Mouse (Mus musculus) frontal cortex, postnatal 14 days (tissue): ENCODE measurements around the gene Gm5767.

Experiments
- DNase-seq, 2 experiments: peaks; one replicate each; pipeline ENCODE4 v3.0.0; 2022; ENCODE audit warnings: low spot score in 2 of 2

The Gm5767 gene

GRCm38 (mm10) chr16:8670041-8671035 is 10.2 kb upstream of the Gm5767 start:
- DNase-seq = no peak

- peak; percentile 78 to 83 for DNase-seq
Observed at GRCm38 (mm10) chr16:8671551-8672349, 8.8 kb upstream of the Gm5767 start, which contains the start of gene Carhsp1. Gene Carhsp1 (minus strand): TSS chr16:8672155.

GRCm38 (mm10) chr16:8672350-8672687 is 8.3 kb upstream of the Gm5767 start:
- no peak for DNase-seq

GRCm38 (mm10) chr16:8672811-8673210 is 7.8 kb upstream of the Gm5767 start:
- DNase-seq = no peak

- no peak for DNase-seq
Observed at GRCm38 (mm10) chr16:8673343-8673742, 7.2 kb upstream of the Gm5767 start.

GRCm38 (mm10) chr16:8674165-8674564 is 6.4 kb upstream of the Gm5767 start:
- DNase-seq = no peak

- DNase-seq = no peak
Observed at GRCm38 (mm10) chr16:8675559-8675958, 5.0 kb upstream of the Gm5767 start.

GRCm38 (mm10) chr16:8676228-8676627 is 4.3 kb upstream of the Gm5767 start:
- DNase-seq = no peak

GRCm38 (mm10) chr16:8676800-8677199 is 3.8 kb upstream of the Gm5767 start:
- DNase-seq = peak in 1 of 2 experiments; percentile 42

GRCm38 (mm10) chr16:8678035-8678434 is 2.5 kb upstream of the Gm5767 start:
- DNase-seq = no peak

GRCm38 (mm10) chr16:8678676-8679075 is 1.9 kb upstream of the Gm5767 start:
- DNase-seq = no peak

GRCm38 (mm10) chr16:8679780-8680179 is 790 bp upstream of the Gm5767 start:
- no peak for DNase-seq

- no peak for DNase-seq
Observed at GRCm38 (mm10) chr16:8685087-8685486, 4.5 kb downstream of the Gm5767 start.

- DNase-seq = peak; percentile 53 to 77
Observed at GRCm38 (mm10) chr16:8686121-8686870, 5.7 kb downstream of the Gm5767 start.

GRCm38 (mm10) chr16:8686871-8687535 is 6.4 kb downstream of the Gm5767 start:
- DNase-seq = no peak

GRCm38 (mm10) chr16:8687559-8688112 is 7.1 kb downstream of the Gm5767 start:
- DNase-seq = no peak

GRCm38 (mm10) chr16:8689979-8690656 is 9.5 kb downstream of the Gm5767 start:
- DNase-seq = no peak

GRCm38 (mm10) chr16:8691206-8691605 is 10.6 kb downstream of the Gm5767 start:
- no peak for DNase-seq

- DNase-seq = no peak
Observed at GRCm38 (mm10) chr16:8699556-8699955, 19.0 kb downstream of the Gm5767 start.

GRCm38 (mm10) chr16:8700586-8700985 is 20.0 kb downstream of the Gm5767 start:
- no peak for DNase-seq
